Mouse (Mus musculus) liver, embryonic 14.5 days (tissue): Measurements from ENCODE around the gene Tmem132a. TPM values are rescaled to one million over a fixed set of nuclear protein-coding genes. Genes with fewer than 3 reads are reported as not detected.

Experiments used
- ATAC-seq: fragments of 200-750 bp; cut with Nextera tagmentation; 2 replicates; pipeline ENCODE4 v1.8.0; 2017; ENCODE audit warnings: moderate number of reproducible peaks, mild to moderate bottlenecking, moderate library complexity; ENCODE audit not compliant: insufficient read depth
- DNase-seq, 3 experiments: peaks; one replicate each; pipeline ENCODE4 v3.0.0-alpha.2; 2012 to 2013; ENCODE audit warnings: low read depth in 3 of 3, low spot score in 3 of 3
- H3K27ac ChIP-seq: fragments of 300-500 bp; sonication (generic); 2 replicates; pipeline ENCODE4 v1.5.1; 2014; ENCODE audit warnings: moderate library complexity, mild to moderate bottlenecking, control low read depth, inconsistent platforms
- H3K27me3 ChIP-seq: fragments of 300-500 bp; sonication (generic); 2 replicates; pipeline ENCODE4 v1.6.1; 2014; ENCODE audit warnings: mild to moderate bottlenecking, low read length, moderate library complexity; ENCODE audit not compliant: control insufficient read depth, insufficient read depth
- H3K36me3 ChIP-seq: fragments of 300-500 bp; sonication (generic); replicated peaks from 2 replicates; pipeline ENCODE4 v1.6.1; 2014; ENCODE audit warnings: low read depth; ENCODE audit not compliant: control insufficient read depth, insufficient read depth
- H3K4me1 ChIP-seq, 2 experiments: fragments of 200-500 bp in 1 of 2; fragments of 300-500 bp in 1 of 2; sonication (generic) in 1 of 2; replicated peaks; 2 replicates each; pipeline ENCODE4 v1.6.1; 2012 to 2014; ENCODE audit warnings: antibody characterized with exemption in 1 of 2, inconsistent platforms in 1 of 2, low read length in 1 of 2; ENCODE audit not compliant: control insufficient read depth in 2 of 2, insufficient read depth in 2 of 2
- H3K4me2 ChIP-seq: fragments of 300-500 bp; sonication (generic); 2 replicates; pipeline ENCODE4 v1.6.1; 2014; ENCODE audit warnings: low read depth, mild to moderate bottlenecking, control low read depth, moderate library complexity
- H3K4me3 ChIP-seq, 2 experiments: fragments of 200-500 bp in 1 of 2; fragments of 300-500 bp in 1 of 2; sonication (generic) in 1 of 2; 2 replicates each; pipeline ENCODE4 v1.5.1; 2012 to 2014; ENCODE audit warnings: low read depth in 2 of 2, low read length in 2 of 2, mild to moderate bottlenecking in 2 of 2, control low read depth in 1 of 2, inconsistent platforms in 1 of 2, moderate library complexity in 1 of 2; ENCODE audit not compliant: insufficient read depth in 1 of 2
- H3K9ac ChIP-seq: fragments of 300-500 bp; sonication (generic); replicated peaks from 2 replicates; pipeline ENCODE4 v1.6.1; 2014; ENCODE audit warnings: mild to moderate bottlenecking, control low read depth, moderate library complexity
- H3K9me3 ChIP-seq: fragments of 300-500 bp; sonication (generic); 2 replicates; pipeline ENCODE4 v1.6.1; 2016; ENCODE audit warnings: low read length, mixed read lengths; ENCODE audit not compliant: control insufficient read depth
- CTCF ChIP-seq: IDR thresholded peaks from 2 replicates; pipeline ENCODE4 v1.5.1; 2016; ENCODE audit warnings: antibody characterized with exemption, low read depth, control low read depth
- EP300 ChIP-seq: IDR thresholded peaks from 2 replicates; pipeline ENCODE4 v1.6.1; 2016; ENCODE audit warnings: antibody characterized with exemption, low read depth
- WGBS: fragments of 180-500 bp; shearing (Covaris S2); extraction: QIAGEN DNeasy Blood & Tissue Kit; methylation state at CpG from one replicate; pipeline ENCODE4 v1.1.7; 2014; ENCODE audit not compliant: insufficient replicate concordance; 5-methylcytosine and 5-hydroxymethylcytosine counted together
- polyA plus RNA-seq, 2 experiments: library from polyadenylated mRNA; depleted of rRNA in 1 of 2; stranded (reverse) in 1 of 2; unstranded in 1 of 2; fragments of >200 nt; fragmentation: Nextera tagmentation in 1 of 2; extraction: Ambion mirVana in 1 of 2; gene quantifications; 2 replicates each; pipeline versions ENCODE4 v1.2.1 to v1.2.3; 2012 to 2014

The Tmem132a gene
- polyA plus RNA-seq, 2 experiments, result 1.6 to 2.5 TPM

- Histone ChIP-seq H3K27me3 (no peaks in the 10 kb centered on the region), H3K36me3 (no peaks in the 10 kb centered on the region), H3K4me2 (no peak overlapping the region), H3K4me1 (peaks cover 0 to 2% of the 10 kb centered on the region in 2 experiments; a peak in 1 of 4 replicates), H3K9me3 (no peaks in the 10 kb centered on the region), H3K4me3 (no peak overlapping the region), H3K27ac (no peak overlapping the region), H3K9ac (no peak overlapping the region)
- DNase-seq, result no peak
- ATAC-seq, result no peak
- 62% methylated on average over 5 of the region's 5 CpGs for WGBS
- TF ChIP-seq EP300 (no peak), CTCF (no peak)
Observed at GRCm38 (mm10) chr19:10828321-10828720, 41.4 kb downstream of the Tmem132a start.

- no peak for ATAC-seq
- Histone ChIP-seq H3K9me3 (no peaks in the 10 kb centered on the region), H3K27me3 (no peaks in the 10 kb centered on the region), H3K4me1 (peaks cover 0 to 2% of the 10 kb centered on the region in 2 experiments; a peak in 2 of 4 replicates), H3K27ac (no peak overlapping the region), H3K36me3 (no peaks in the 10 kb centered on the region), H3K9ac (no peak overlapping the region), H3K4me2 (no peak overlapping the region), H3K4me3 (no peak overlapping the region)
- 61% methylated on average over 7 of the region's 7 CpGs for WGBS
- TF ChIP-seq CTCF (no peak), EP300 (no peak)
- DNase-seq, result no peak
Observed at GRCm38 (mm10) chr19:10824061-10824460, 45.7 kb downstream of the Tmem132a start.

- Histone ChIP-seq H3K4me3 (no peak overlapping the region), H3K9ac (no peak overlapping the region), H3K36me3 (no peaks in the 10 kb centered on the region), H3K4me1 (peaks cover 0 to 3% of the 10 kb centered on the region in 2 experiments; a peak in 2 of 4 replicates), H3K4me2 (no peak overlapping the region), H3K9me3 (no peaks in the 10 kb centered on the region), H3K27me3 (no peaks in the 10 kb centered on the region), H3K27ac (no peak overlapping the region)
- DNase-seq (no peak), ATAC-seq (no peak)
- TF ChIP-seq CTCF (no peak), EP300 (no peak)
- 61% methylated on average over 4 of the region's 4 CpGs for WGBS
Observed at GRCm38 (mm10) chr19:10822534-10822933, 47.2 kb downstream of the Tmem132a start.

DNA sequence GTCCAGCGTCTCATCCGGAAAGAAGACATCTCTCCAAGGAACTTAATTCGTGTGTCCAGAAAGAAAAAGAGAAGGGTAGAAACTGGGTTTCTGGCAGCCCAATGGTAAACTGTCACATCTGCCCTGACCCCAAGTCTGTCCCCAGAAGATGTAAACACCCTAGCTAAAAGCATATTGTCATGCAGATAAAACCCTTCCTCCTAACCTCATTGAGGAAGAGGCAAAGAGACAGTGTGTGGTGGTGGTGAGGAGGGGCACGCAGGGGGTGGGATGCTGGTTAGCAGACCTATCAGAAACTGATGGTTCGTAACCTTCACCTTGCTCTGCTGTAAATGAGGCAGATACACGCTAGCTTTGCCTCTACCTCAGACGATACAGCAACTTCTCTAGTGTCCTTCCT, 48.4 kb downstream of the Tmem132a start:
- WGBS, result 49% methylated on average over 7 of the region's 7 CpGs
- Histone ChIP-seq H3K9me3 (no peaks in the 10 kb centered on the region), H3K4me2 (no peak overlapping the region), H3K27me3 (no peaks in the 10 kb centered on the region), H3K4me3 (no peak overlapping the region), H3K36me3 (no peaks in the 10 kb centered on the region), H3K27ac (no peak overlapping the region), H3K4me1 (peaks cover 0 to 4% of the 10 kb centered on the region in 2 experiments; a peak in 2 of 4 replicates), H3K9ac (no peak overlapping the region)
- DNase-seq, result no peak
- TF ChIP-seq CTCF (no peak), EP300 (no peak)
- ATAC-seq, result no peak

DNA sequence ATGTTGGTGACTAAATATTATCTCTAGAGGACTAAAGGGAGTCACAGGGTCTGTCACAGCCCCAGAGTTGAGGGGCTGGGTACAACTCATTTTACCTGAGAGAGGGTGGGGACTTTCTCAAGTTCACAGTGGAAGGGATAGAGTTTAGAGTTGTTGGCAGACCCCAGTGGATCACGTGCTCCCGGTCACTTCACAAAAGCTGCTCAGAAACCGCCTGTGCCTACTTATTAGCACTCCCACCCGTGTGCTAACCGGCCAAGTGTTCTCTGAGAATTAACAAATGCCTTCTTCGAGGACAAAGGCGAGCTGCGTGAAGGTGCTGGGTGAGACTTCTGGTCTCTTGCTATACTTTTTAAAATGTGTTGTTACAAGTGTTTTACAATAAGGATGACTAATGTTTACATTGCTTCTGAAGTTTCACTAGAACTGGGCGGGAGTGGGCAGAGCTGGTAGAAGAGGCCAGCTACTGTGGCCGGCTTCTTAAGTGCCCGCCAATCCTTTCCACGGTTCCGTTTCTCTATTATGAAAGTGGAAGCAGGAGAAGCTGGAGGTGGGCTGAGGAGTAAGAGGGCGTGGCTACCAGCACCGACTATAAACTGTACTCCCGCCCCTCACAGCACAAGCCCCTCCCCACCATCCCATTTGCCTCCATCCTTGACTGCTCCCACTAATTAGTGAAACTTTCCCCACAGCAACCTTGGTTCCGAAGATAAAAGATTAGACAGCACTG, 51.4 kb downstream of the Tmem132a start:
- Histone ChIP-seq H3K9me3 (no peaks in the 10 kb centered on the region), H3K9ac (no peak overlapping the region), H3K36me3 (no peaks in the 10 kb centered on the region), H3K4me1 (peaks cover 0 to 2% of the 10 kb centered on the region in 2 experiments; a peak in 2 of 4 replicates), H3K4me3 (no peak overlapping the region), H3K27me3 (no peaks in the 10 kb centered on the region), H3K4me2 (peak overlapping the region; percentile 9; the same call in 1 of the 2 replicates), H3K27ac (no peak overlapping the region)
- no peak for TF ChIP-seq CTCF
- no peak for TF ChIP-seq EP300
- no peak for ATAC-seq
- no peak for DNase-seq
- 34% methylated on average over 17 of the region's 17 CpGs for WGBS
